Mouse (Mus musculus) myocyte (in vitro differentiated cells): ENCODE data around the gene Gm20604. TPM values are rescaled to one million over a fixed set of nuclear protein-coding genes. Genes with fewer than 3 reads are reported as not detected.

Source experiments
- H3K27me3 ChIP-seq: one replicate; pipeline ENCODE4 v1.6.1; 2011; ENCODE audit not compliant: control insufficient read depth, insufficient read depth, insufficient read length
- H3K36me3 ChIP-seq: one replicate; pipeline ENCODE4 v1.6.1; 2011; ENCODE audit not compliant: control insufficient read depth, insufficient read depth
- H3K4me2 ChIP-seq: one replicate; pipeline ENCODE4 v1.6.1; 2011; ENCODE audit warnings: low read depth, control low read depth
- H3K4me3 ChIP-seq: one replicate; pipeline ENCODE4 v1.5.1; 2011; ENCODE audit warnings: mild to moderate bottlenecking, control low read depth, moderate library complexity
- H3K79me2 ChIP-seq: one replicate; pipeline ENCODE4 v1.6.1; 2011; ENCODE audit not compliant: control insufficient read depth, insufficient read depth
- H3ac ChIP-seq: one replicate; pipeline ENCODE4 v1.6.1; 2011; ENCODE audit not compliant: control insufficient read depth, insufficient read length
- CEBPB ChIP-seq: IDR thresholded peaks from 2 replicates; pipeline ENCODE4 v1.6.1; 2011; ENCODE audit warnings: mild to moderate bottlenecking, moderate library complexity; ENCODE audit not compliant: poor library complexity, insufficient read depth, severe bottlenecking
- E2F4 ChIP-seq: IDR thresholded peaks from one replicate; pipeline ENCODE4 v1.6.1; 2011; ENCODE audit warnings: mild to moderate bottlenecking, control low read depth, moderate library complexity; ENCODE audit not compliant: insufficient read depth
- MAX ChIP-seq: IDR thresholded peaks from one replicate; pipeline ENCODE4 v1.6.1; 2011; ENCODE audit warnings: low read depth, mild to moderate bottlenecking, control low read depth
- MYOD1 ChIP-seq, 3 experiments: IDR thresholded peaks; one replicate each; pipeline ENCODE4 v1.6.1; 2011; ENCODE audit warnings: control low read depth in 2 of 3, low read depth in 2 of 3, mild to moderate bottlenecking in 2 of 3, moderate library complexity in 1 of 3; ENCODE audit not compliant: insufficient read length in 2 of 3, control insufficient read depth in 1 of 3
- MYOG ChIP-seq, 3 experiments: IDR thresholded peaks; one replicate each; pipeline ENCODE4 v1.6.1; 2011; ENCODE audit warnings: control low read depth in 2 of 3, low read depth in 2 of 3, mild to moderate bottlenecking in 2 of 3; ENCODE audit not compliant: insufficient read length in 2 of 3, control insufficient read depth in 1 of 3, insufficient read depth in 1 of 3
- POLR2A ChIP-seq: IDR thresholded peaks from one replicate; pipeline ENCODE4 v1.6.1; 2011; ENCODE audit warnings: low read depth, mild to moderate bottlenecking, control low read depth, moderate library complexity; ENCODE audit not compliant: insufficient read length
- POLR2AphosphoS2 ChIP-seq: IDR thresholded peaks from one replicate; pipeline ENCODE4 v1.6.1; 2011; ENCODE audit warnings: low read depth, control low read depth; ENCODE audit not compliant: insufficient read length
- REST ChIP-seq: IDR thresholded peaks from one replicate; pipeline ENCODE4 v1.6.1; 2011; ENCODE audit warnings: mild to moderate bottlenecking, control low read depth, moderate library complexity; ENCODE audit not compliant: insufficient read depth, insufficient read length
- SRF ChIP-seq: IDR thresholded peaks from one replicate; pipeline ENCODE4 v1.6.1; 2011; ENCODE audit warnings: low read depth; ENCODE audit not compliant: control insufficient read depth, insufficient read length
- TCF12 ChIP-seq: IDR thresholded peaks from one replicate; pipeline ENCODE4 v1.6.1; 2011; ENCODE audit warnings: mild to moderate bottlenecking, control low read depth; ENCODE audit not compliant: poor library complexity, insufficient read depth, severe bottlenecking
- TCF3 ChIP-seq: IDR thresholded peaks from one replicate; pipeline ENCODE4 v1.6.1; 2011; ENCODE audit warnings: low read depth, control low read depth; ENCODE audit not compliant: insufficient read length
- USF1 ChIP-seq: IDR thresholded peaks from one replicate; pipeline ENCODE4 v1.6.1; 2011; ENCODE audit warnings: low read depth, mild to moderate bottlenecking, control low read depth, moderate library complexity
- polyA plus RNA-seq: library from polyadenylated mRNA; unstranded; fragments of >200 nt; fragmentation: generic; extraction: Trizol; gene quantifications from one replicate; pipeline ENCODE4 v1.2.1, GENCODE M21; 2012; ENCODE audit warnings: missing spikeins

Gene Gm20604
- polyA plus RNA-seq, 1 experiment = 5.7 TPM

DNA sequence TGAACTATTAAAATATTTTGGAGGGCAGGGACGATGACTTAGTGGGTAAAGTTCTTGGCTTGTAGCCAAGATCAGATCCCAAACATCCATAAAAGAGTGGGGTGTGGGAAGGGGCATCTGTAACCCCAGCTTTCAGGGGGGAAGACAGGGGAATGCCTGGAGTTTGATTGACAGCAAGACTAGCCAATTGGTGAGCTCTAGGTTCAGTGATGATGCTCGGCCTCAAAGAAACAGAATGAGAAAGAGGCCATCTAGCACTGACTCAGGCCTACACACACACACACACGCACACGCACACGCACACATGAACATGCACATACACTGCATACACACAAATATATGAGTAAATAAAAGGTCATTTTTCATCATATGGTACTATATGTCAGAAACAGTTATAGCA is 48.6 kb downstream of the Gm20604 start:
- H3K79me2 ChIP-seq = no peaks in the 10 kb centered on the region
- H3K36me3 ChIP-seq = no peaks in the 10 kb centered on the region
- no peaks in the 10 kb centered on the region for H3K27me3 ChIP-seq
- TF ChIP-seq MYOD1 (IDR thresholded peaks at IDR 0.05; ENCODE audit: control insufficient read depth in 1 of 3, insufficient read length in 2 of 3, low read depth in 2 of 3) = no peak
- TF ChIP-seq POLR2A = no peak
- TF ChIP-seq USF1 = no peak
- no peak for TF ChIP-seq TCF3
- no peak for TF ChIP-seq POLR2AphosphoS2
- TF ChIP-seq MYOG (IDR thresholded peaks at IDR 0.05; ENCODE audit: control insufficient read depth in 1 of 3, insufficient read depth in 1 of 3, insufficient read length in 2 of 3, low read depth in 2 of 3) = no peak
- TF ChIP-seq E2F4 = no peak
- no peak for TF ChIP-seq MAX
- no peak overlapping the region for H3K4me2 ChIP-seq
- H3K4me3 ChIP-seq = no peak overlapping the region
- no peak overlapping the region for H3ac ChIP-seq

DNA sequence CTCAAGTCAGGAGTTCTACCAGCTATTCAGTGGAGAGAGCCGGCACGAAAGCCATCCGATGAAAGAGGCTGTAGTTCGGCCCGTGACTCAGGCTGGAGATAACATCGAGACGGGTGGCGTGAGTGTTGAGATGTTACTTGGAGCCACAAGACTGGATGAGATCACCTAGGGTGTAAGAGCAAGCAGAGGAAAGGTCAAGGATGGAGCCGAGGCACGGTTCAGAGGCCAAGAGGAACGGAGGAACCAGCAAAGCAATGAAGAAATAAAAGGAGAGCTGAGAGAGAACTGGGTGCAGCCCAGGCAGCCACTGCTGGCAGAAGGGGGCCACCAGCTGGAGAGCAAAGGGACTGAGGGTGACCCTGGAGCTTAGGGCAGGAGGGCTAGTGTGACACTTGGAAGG is 50.3 kb downstream of the Gm20604 start:
- TF ChIP-seq REST (no peak), POLR2AphosphoS2 (no peak), CEBPB (no peak), E2F4 (no peak), TCF12 (no peak), MYOG (IDR thresholded peaks at IDR 0.05; ENCODE audit: control insufficient read depth in 1 of 3, insufficient read depth in 1 of 3, insufficient read length in 2 of 3, low read depth in 2 of 3) (no peak), USF1 (no peak), MYOD1 (IDR thresholded peaks at IDR 0.05; ENCODE audit: control insufficient read depth in 1 of 3, insufficient read length in 2 of 3, low read depth in 2 of 3) (no peak)
- no peaks in the 10 kb centered on the region for H3K79me2 ChIP-seq
- H3K36me3 ChIP-seq = no peaks in the 10 kb centered on the region
- H3ac ChIP-seq = no peak overlapping the region
- H3K4me3 ChIP-seq = peak overlapping the region; percentile 2
- H3K4me2 ChIP-seq = peak overlapping the region; percentile 61
- H3K27me3 ChIP-seq = no peaks in the 10 kb centered on the region

DNA sequence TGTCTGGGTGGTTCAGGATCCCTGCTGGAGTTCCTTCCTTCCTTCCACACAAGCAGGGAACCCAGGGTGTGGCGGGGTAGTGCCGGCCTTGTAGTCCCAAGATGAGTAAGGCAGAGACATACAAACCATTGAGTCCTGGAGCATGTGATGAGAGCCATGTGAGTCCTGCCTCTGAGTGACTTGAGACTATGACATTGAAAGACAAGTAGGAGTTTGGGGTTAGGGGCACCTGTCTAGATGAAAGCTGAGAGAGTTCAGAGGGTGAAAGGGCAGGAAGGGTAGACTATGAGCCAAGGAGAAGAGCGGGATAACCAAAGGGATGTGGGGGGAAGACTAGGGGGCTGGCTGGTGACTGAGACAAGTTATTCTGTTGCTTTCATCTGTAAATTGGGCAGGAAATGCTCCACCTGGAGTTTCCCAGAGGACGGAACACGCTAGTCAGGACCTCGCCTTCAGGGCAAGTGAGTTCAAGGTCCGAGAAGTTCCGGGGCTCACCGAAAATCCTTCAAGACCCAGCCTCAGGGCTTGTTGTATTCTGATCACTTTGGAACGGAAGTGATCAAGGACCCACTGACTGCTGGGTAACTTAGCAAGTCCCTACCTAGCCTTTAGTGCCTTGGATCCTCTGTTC is 51.5 kb downstream of the Gm20604 start:
- no peak overlapping the region for H3K4me3 ChIP-seq
- H3K4me2 ChIP-seq = peak overlapping the region; percentile 12
- no peaks in the 10 kb centered on the region for H3K79me2 ChIP-seq
- H3K36me3 ChIP-seq = no peaks in the 10 kb centered on the region
- H3K27me3 ChIP-seq = no peaks in the 10 kb centered on the region
- no peak overlapping the region for H3ac ChIP-seq
- no peak for TF ChIP-seq MYOG (IDR thresholded peaks at IDR 0.05; ENCODE audit: control insufficient read depth in 1 of 3, insufficient read depth in 1 of 3, insufficient read length in 2 of 3, low read depth in 2 of 3)
- TF ChIP-seq MYOD1 (IDR thresholded peaks at IDR 0.05; ENCODE audit: control insufficient read depth in 1 of 3, insufficient read length in 2 of 3, low read depth in 2 of 3) = no peak

DNA sequence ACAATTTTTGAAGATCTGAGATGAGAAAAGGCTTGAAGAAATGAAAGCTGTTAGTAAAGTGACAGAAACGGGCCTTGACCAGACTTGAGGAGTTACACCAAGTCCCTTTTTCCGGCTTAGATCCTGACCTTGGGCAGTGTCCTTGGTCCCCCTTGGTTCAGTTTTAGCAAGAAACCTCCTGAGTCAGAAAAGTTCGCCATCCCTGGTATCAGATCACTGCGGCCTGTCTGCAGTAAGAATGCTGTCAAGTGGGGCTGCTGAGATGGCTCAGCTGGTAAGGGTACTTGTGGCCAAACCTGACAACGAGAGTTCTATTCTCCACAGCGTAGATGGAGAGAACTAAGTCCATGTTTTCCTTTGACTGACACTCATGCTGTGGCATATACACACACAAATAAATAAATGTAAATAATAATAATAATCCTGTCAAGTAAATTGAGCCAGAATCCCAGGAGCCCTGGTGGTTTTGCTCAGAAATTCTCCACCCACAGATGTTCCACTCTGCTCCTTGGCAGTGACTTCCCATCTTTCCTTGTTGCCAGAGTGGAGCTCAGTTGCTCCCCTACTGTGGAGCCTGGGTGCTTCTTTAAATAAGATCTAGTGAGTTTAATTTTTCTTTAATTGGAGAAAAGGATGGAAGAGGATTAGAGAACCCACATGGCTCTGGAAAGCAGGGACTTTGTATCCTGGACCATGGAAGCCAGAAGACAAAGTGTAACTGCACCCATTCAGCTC is 52.4 kb downstream of the Gm20604 start:
- no peaks in the 10 kb centered on the region for H3K36me3 ChIP-seq
- peak overlapping the region; percentile 73 for H3K4me2 ChIP-seq
- H3K4me3 ChIP-seq = peak overlapping the region; percentile 29

GRCm38 (mm10) chr12:102705216-102705871 is 53.1 kb downstream of the Gm20604 start:
- Histone ChIP-seq H3ac (peak overlapping the region; percentile 58), H3K36me3 (no peaks in the 10 kb centered on the region), H3K4me3 (peak overlapping the region; percentile 29), H3K79me2 (no peaks in the 10 kb centered on the region), H3K4me2 (peak overlapping the region; percentile 73), H3K27me3 (no peaks in the 10 kb centered on the region)
- TF ChIP-seq E2F4 (no peak), MYOG (IDR thresholded peaks at IDR 0.05; ENCODE audit: control insufficient read depth in 1 of 3, insufficient read depth in 1 of 3, insufficient read length in 2 of 3, low read depth in 2 of 3) (peak in 1 of 3 experiments; percentile 36), TCF12 (no peak), MYOD1 (IDR thresholded peaks at IDR 0.05; ENCODE audit: control insufficient read depth in 1 of 3, insufficient read length in 2 of 3, low read depth in 2 of 3) (peak in 1 of 3 experiments; percentile 36), CEBPB (no peak), REST (no peak), MAX (no peak), TCF3 (no peak), POLR2AphosphoS2 (no peak), USF1 (no peak), SRF (no peak), POLR2A (no peak)

More for the DNA sequence above, 52.4 kb downstream of the Gm20604 start:
- Histone ChIP-seq H3ac (no peak overlapping the region), H3K79me2 (no peaks in the 10 kb centered on the region), H3K27me3 (no peaks in the 10 kb centered on the region)
- TF ChIP-seq E2F4 (no peak), POLR2AphosphoS2 (no peak), MAX (no peak), MYOD1 (IDR thresholded peaks at IDR 0.05; ENCODE audit: control insufficient read depth in 1 of 3, insufficient read length in 2 of 3, low read depth in 2 of 3) (no peak), MYOG (IDR thresholded peaks at IDR 0.05; ENCODE audit: control insufficient read depth in 1 of 3, insufficient read depth in 1 of 3, insufficient read length in 2 of 3, low read depth in 2 of 3) (no peak), SRF (no peak), POLR2A (no peak), REST (no peak), USF1 (no peak), TCF3 (no peak), TCF12 (no peak), CEBPB (no peak)
